Mouse (Mus musculus): ENCODE measurements around the gene Bcl7c. TPM values are rescaled to one million over a fixed set of nuclear protein-coding genes. Genes with fewer than 3 reads are reported as not detected.

The Bcl7c gene
- polyA plus RNA-seq, 1 experiment from 2014 or later, result 36.0 TPM

- Histone ChIP-seq H3K4me3 (ENCODE audit: low read depth, low read length) (peak overlapping the region; percentile 75), H3K9ac (replicated peaks; ENCODE audit: low read depth, low read length) (no peak overlapping the region), H3K4me2 (ENCODE audit: low read depth, low read length) (peak overlapping the region; percentile 75; the same call in 1 of the 2 replicates), H3K27ac (ENCODE audit: low read depth, low read length) (no peak overlapping the region), H3K9me3 (ENCODE audit: control insufficient read depth, low read length) (no peaks in the 10 kb centered on the region), H3K36me3 (ENCODE audit: control insufficient read depth, insufficient read depth, low read length) (0 out of 2 replicates have a peak, but pooled peaks cover 8% of the 10 kb centered on the region), H3K4me1 (ENCODE audit: control insufficient read depth, insufficient read depth, low read length) (peaks cover 14% of the 10 kb centered on the region), H3K27me3 (ENCODE audit: control insufficient read depth, insufficient read depth, low read length) (no peaks in the 10 kb centered on the region)
- ATAC-seq (ENCODE audit: low read depth), result no peak
- 68% methylated on average over 5 of the region's 5 CpGs for WGBS
Observed at GRCm38 (mm10) chr7:127709261-127709979, 687 bp upstream of the Bcl7c start.

- peak overlapping the region; percentile 75 for H3K4me2 ChIP-seq (ENCODE audit: low read depth, low read length)
- no peaks in the 10 kb centered on the region for H3K9me3 ChIP-seq (ENCODE audit: control insufficient read depth, low read length)
- H3K4me3 ChIP-seq (ENCODE audit: low read depth, low read length), result peak overlapping the region; percentile 75
- peak overlapping the region; percentile 83 for H3K9ac ChIP-seq (replicated peaks; ENCODE audit: low read depth, low read length)
- peak overlapping the region; percentile 92; the same call in 1 of the 2 replicates for H3K27ac ChIP-seq (ENCODE audit: low read depth, low read length)
- peaks cover 14% of the 10 kb centered on the region for H3K4me1 ChIP-seq (ENCODE audit: control insufficient read depth, insufficient read depth, low read length)
- H3K27me3 ChIP-seq (ENCODE audit: control insufficient read depth, insufficient read depth, low read length), result no peaks in the 10 kb centered on the region
- ATAC-seq (ENCODE audit: low read depth), result no peak
- 0% methylated on average over 5 of the region's 5 CpGs for WGBS
- H3K36me3 ChIP-seq (ENCODE audit: control insufficient read depth, insufficient read depth, low read length), result 0 out of 2 replicates have a peak, but pooled peaks cover 12% of the 10 kb centered on the region
Observed at GRCm38 (mm10) chr7:127707957-127708206, 851 bp downstream of the Bcl7c start.

- Histone ChIP-seq H3K4me3 (ENCODE audit: low read depth, low read length) (peak overlapping the region; percentile 75), H3K9me3 (ENCODE audit: control insufficient read depth, low read length) (no peaks in the 10 kb centered on the region), H3K4me2 (ENCODE audit: low read depth, low read length) (peak overlapping the region; percentile 75), H3K9ac (replicated peaks; ENCODE audit: low read depth, low read length) (peak overlapping the region; percentile 83), H3K4me1 (ENCODE audit: control insufficient read depth, insufficient read depth, low read length) (peaks cover 11% of the 10 kb centered on the region), H3K27ac (ENCODE audit: low read depth, low read length) (peak overlapping the region; percentile 92; the same call in 1 of the 2 replicates), H3K27me3 (ENCODE audit: control insufficient read depth, insufficient read depth, low read length) (no peaks in the 10 kb centered on the region), H3K36me3 (ENCODE audit: control insufficient read depth, insufficient read depth, low read length) (0 out of 2 replicates have a peak, but pooled peaks cover 12% of the 10 kb centered on the region)
- WGBS, result 28% methylated on average over 22 of the region's 22 CpGs
- ATAC-seq (ENCODE audit: low read depth), result no peak
Observed at GRCm38 (mm10) chr7:127707045-127707956, 1.4 kb downstream of the Bcl7c start.

DNA sequence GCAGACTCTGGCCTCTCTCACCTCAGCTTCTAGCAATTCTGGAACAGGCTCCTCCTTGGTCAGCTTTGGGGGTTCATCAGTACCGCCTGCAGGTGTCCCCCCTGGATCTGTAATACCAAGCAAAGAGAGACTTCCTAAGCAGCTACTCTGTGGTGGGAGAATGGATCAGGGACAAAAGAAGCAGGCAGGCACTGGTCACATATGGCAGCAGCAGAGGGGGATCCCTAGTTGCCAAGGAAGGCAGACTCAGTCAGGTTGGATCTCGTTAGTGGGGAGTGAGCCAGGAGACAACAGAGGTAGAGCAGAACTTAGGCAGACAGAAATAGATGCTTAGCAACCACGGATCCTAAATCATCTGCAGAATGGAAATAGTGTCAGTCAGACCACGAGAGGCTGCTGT is 3.0 kb downstream of the Bcl7c start:
- 0 out of 2 replicates have a peak, but pooled peaks cover 12% of the 10 kb centered on the region for H3K36me3 ChIP-seq (ENCODE audit: control insufficient read depth, insufficient read depth, low read length)
- H3K27ac ChIP-seq (ENCODE audit: low read depth, low read length), result no peak overlapping the region
- H3K4me2 ChIP-seq (ENCODE audit: low read depth, low read length), result no peak overlapping the region
- H3K27me3 ChIP-seq (ENCODE audit: control insufficient read depth, insufficient read depth, low read length), result no peaks in the 10 kb centered on the region
- no peak overlapping the region for H3K4me3 ChIP-seq (ENCODE audit: low read depth, low read length)
- 71% methylated on average over 4 of the region's 4 CpGs for WGBS
- no peaks in the 10 kb centered on the region for H3K9me3 ChIP-seq (ENCODE audit: control insufficient read depth, low read length)
- ATAC-seq (ENCODE audit: low read depth), result no peak
- peaks cover 11% of the 10 kb centered on the region for H3K4me1 ChIP-seq (ENCODE audit: control insufficient read depth, insufficient read depth, low read length)
- H3K9ac ChIP-seq (replicated peaks; ENCODE audit: low read depth, low read length), result no peak overlapping the region

- H3K27ac ChIP-seq (ENCODE audit: low read depth, low read length), result no peak overlapping the region
- H3K4me3 ChIP-seq (ENCODE audit: low read depth, low read length), result no peak overlapping the region
- H3K4me1 ChIP-seq (ENCODE audit: control insufficient read depth, insufficient read depth, low read length), result peaks cover 11% of the 10 kb centered on the region
- H3K4me2 ChIP-seq (ENCODE audit: low read depth, low read length), result no peak overlapping the region
- ATAC-seq (ENCODE audit: low read depth), result no peak
- H3K9me3 ChIP-seq (ENCODE audit: control insufficient read depth, low read length), result no peaks in the 10 kb centered on the region
- 0 out of 2 replicates have a peak, but pooled peaks cover 12% of the 10 kb centered on the region for H3K36me3 ChIP-seq (ENCODE audit: control insufficient read depth, insufficient read depth, low read length)
- 79% methylated on average over 6 of the region's 6 CpGs for WGBS
- no peaks in the 10 kb centered on the region for H3K27me3 ChIP-seq (ENCODE audit: control insufficient read depth, insufficient read depth, low read length)
- no peak overlapping the region for H3K9ac ChIP-seq (replicated peaks; ENCODE audit: low read depth, low read length)
Observed at GRCm38 (mm10) chr7:127704598-127704997, 4.1 kb downstream of the Bcl7c start.

DNA sequence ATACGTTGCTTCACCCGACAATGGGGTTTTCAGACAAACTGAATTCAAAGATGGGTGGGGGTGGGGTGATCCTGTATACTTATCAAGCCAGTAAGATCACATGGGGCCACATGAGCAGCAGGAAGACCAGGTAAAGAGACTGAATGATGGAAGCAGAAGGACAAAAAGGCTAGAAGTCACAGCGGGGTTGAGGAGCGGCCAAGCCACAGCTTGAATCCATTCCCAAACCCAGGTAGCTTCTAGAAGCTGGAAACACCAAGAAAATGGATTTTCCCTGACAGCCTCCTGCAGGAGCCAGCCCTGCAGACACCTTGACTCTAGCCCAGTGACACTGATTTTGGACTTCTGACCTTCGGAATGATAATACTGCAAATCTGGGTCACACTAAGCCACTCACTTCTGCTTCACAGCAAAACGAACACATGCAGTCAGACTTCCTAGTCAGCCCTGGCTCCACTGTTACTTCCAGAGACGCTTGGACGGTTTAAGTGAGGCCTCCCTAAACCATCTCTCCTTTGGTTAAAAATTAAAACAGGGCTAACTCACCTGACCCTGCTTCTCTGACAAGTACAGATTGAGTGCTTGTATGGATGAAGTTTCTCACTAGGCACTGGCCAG is 5.1 kb downstream of the Bcl7c start:
- 95% methylated on average over 8 of the region's 8 CpGs for WGBS
- Histone ChIP-seq H3K36me3 (ENCODE audit: control insufficient read depth, insufficient read depth, low read length) (peaks cover 12% of the 10 kb centered on the region; the same call in 1 of the 2 replicates), H3K9me3 (ENCODE audit: control insufficient read depth, low read length) (no peaks in the 10 kb centered on the region), H3K27ac (ENCODE audit: low read depth, low read length) (no peak overlapping the region), H3K4me3 (ENCODE audit: low read depth, low read length) (no peak overlapping the region), H3K4me2 (ENCODE audit: low read depth, low read length) (no peak overlapping the region), H3K4me1 (ENCODE audit: control insufficient read depth, insufficient read depth, low read length) (peaks cover 11% of the 10 kb centered on the region), H3K27me3 (ENCODE audit: control insufficient read depth, insufficient read depth, low read length) (no peaks in the 10 kb centered on the region), H3K9ac (replicated peaks; ENCODE audit: low read depth, low read length) (no peak overlapping the region)
- no peak for ATAC-seq (ENCODE audit: low read depth)

DNA sequence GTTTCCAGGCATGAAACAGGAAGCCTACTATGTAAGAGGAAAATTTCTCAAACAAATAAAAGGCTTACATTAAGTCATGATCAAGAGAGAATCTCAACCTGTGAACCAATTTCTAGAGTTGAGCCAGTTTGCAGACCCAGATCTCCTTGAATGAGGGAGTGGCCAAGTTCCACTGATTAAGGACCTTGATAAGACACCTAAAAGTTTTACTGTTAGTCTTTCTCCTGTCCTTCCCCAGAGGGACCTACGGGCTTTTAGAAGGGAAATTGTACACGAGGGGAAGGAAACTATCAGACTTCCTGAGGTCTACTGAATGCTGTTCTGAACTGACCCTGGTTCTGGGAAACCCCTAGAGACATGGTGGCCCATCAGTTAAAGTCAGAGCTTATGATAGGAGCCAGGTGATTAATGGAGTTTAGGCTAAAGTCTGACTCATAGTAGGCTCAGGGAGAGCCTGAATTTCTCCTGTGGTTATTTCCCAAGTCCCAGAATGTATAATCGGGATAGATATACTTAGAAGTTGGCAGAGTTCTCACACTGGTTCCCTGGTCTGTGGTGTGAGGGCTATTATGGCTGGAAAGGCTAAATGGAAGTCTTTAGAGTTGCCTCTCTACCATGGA is 7.9 kb downstream of the Bcl7c start:
- H3K27me3 ChIP-seq (ENCODE audit: control insufficient read depth, insufficient read depth, low read length), result no peaks in the 10 kb centered on the region
- no peaks in the 10 kb centered on the region for H3K4me1 ChIP-seq (ENCODE audit: control insufficient read depth, insufficient read depth, low read length)
- no peaks in the 10 kb centered on the region for H3K9me3 ChIP-seq (ENCODE audit: control insufficient read depth, low read length)
- WGBS, result 84% methylated on average over 3 of the region's 3 CpGs
- H3K9ac ChIP-seq (replicated peaks; ENCODE audit: low read depth, low read length), result no peak overlapping the region
- no peak overlapping the region for H3K4me3 ChIP-seq (ENCODE audit: low read depth, low read length)
- ATAC-seq (ENCODE audit: low read depth), result no peak
- H3K4me2 ChIP-seq (ENCODE audit: low read depth, low read length), result no peak overlapping the region
- no peak overlapping the region for H3K27ac ChIP-seq (ENCODE audit: low read depth, low read length)
- H3K36me3 ChIP-seq (ENCODE audit: control insufficient read depth, insufficient read depth, low read length), result peaks cover 8% of the 10 kb centered on the region; the same call in 1 of the 2 replicates

- Histone ChIP-seq H3K9me3 (ENCODE audit: control insufficient read depth, low read length) (no peaks in the 10 kb centered on the region), H3K9ac (replicated peaks; ENCODE audit: low read depth, low read length) (no peak overlapping the region), H3K4me1 (ENCODE audit: control insufficient read depth, insufficient read depth, low read length) (no peaks in the 10 kb centered on the region), H3K36me3 (ENCODE audit: control insufficient read depth, insufficient read depth, low read length) (peaks cover 2% of the 10 kb centered on the region; the same call in 1 of the 2 replicates), H3K27me3 (ENCODE audit: control insufficient read depth, insufficient read depth, low read length) (no peaks in the 10 kb centered on the region), H3K4me2 (ENCODE audit: low read depth, low read length) (no peak overlapping the region), H3K27ac (ENCODE audit: low read depth, low read length) (no peak overlapping the region), H3K4me3 (ENCODE audit: low read depth, low read length) (no peak overlapping the region)
- ATAC-seq (ENCODE audit: low read depth), result no peak
- WGBS, result 81% methylated on average over 6 of the region's 6 CpGs
Observed at GRCm38 (mm10) chr7:127698986-127699385, 9.7 kb downstream of the Bcl7c start.

All from neural tube, embryonic 14.5 days (tissue).